Mouse (Mus musculus) spleen, adult 2 months (tissue): ENCODE measurements around the gene Mapk10. TPM values are rescaled to one million over a fixed set of nuclear protein-coding genes. Genes with fewer than 3 reads are reported as not detected.

Experiments
- DNase-seq, 2 experiments: peaks; one replicate each; pipeline versions ENCODE4 v3.0.0 to v3.0.0-alpha.2; 2012 to 2021; ENCODE audit warnings: low spot score in 2 of 2, low read depth in 1 of 2
- H3K27ac ChIP-seq: fragments of 200-500 bp; 2 replicates; pipeline ENCODE4 v1.5.1; 2012; ENCODE audit warnings: low read length, inconsistent platforms; ENCODE audit not compliant: insufficient read depth
- H3K27me3 ChIP-seq: fragments of 200-500 bp; 2 replicates; pipeline ENCODE4 v1.6.1; 2012; ENCODE audit warnings: mild to moderate bottlenecking, moderate library complexity, low read length, inconsistent platforms; ENCODE audit not compliant: control insufficient read depth, insufficient read depth
- H3K36me3 ChIP-seq: fragments of 200-500 bp; 2 replicates; pipeline ENCODE4 v1.6.1; 2012; ENCODE audit warnings: mild to moderate bottlenecking, low read length, inconsistent platforms; ENCODE audit not compliant: control insufficient read depth, insufficient read depth
- H3K4me1 ChIP-seq: fragments of 200-500 bp; 2 replicates; pipeline ENCODE4 v1.6.1; 2011; ENCODE audit warnings: inconsistent platforms; ENCODE audit not compliant: control insufficient read depth, insufficient read depth, insufficient read length
- H3K4me3 ChIP-seq: fragments of 200-500 bp; 2 replicates; pipeline ENCODE4 v1.5.1; 2011; ENCODE audit warnings: mild to moderate bottlenecking, inconsistent platforms; ENCODE audit not compliant: insufficient read depth, insufficient read length; ENCODE audit errors: extremely low read depth
- CTCF ChIP-seq: fragments of 200-500 bp; IDR thresholded peaks from 2 replicates; pipeline ENCODE4 v1.5.1; 2011; ENCODE audit warnings: mild to moderate bottlenecking, inconsistent platforms; ENCODE audit not compliant: insufficient read depth, insufficient read length, insufficient replicate concordance; ENCODE audit errors: extremely low read depth
- POLR2A ChIP-seq: fragments of 200-500 bp; IDR thresholded peaks from 2 replicates; pipeline ENCODE4 v1.6.1; 2011; ENCODE audit warnings: low read depth, low read length, inconsistent platforms
- WGBS: fragments of 180-500 bp; shearing (Covaris S2); methylation state at CpG from one replicate; pipeline ENCODE4 v1.1.7; 2018; 5-methylcytosine and 5-hydroxymethylcytosine counted together
- polyA plus RNA-seq: library from polyadenylated mRNA; depleted of rRNA; stranded (reverse); fragments of >200 nt; gene quantifications from 2 replicates; pipeline ENCODE4 v1.2.3, GENCODE M21; 2012

Gene Mapk10
- polyA plus RNA-seq, 1 experiment: 0.05 TPM

- Histone ChIP-seq H3K36me3 (no peaks in the 10 kb centered on the region), H3K4me3 (no peak overlapping the region), H3K27ac (no peak overlapping the region), H3K27me3 (no peaks in the 10 kb centered on the region), H3K4me1 (no peaks in the 10 kb centered on the region)
- TF ChIP-seq POLR2A (no peak), CTCF (no peak)
- DNase-seq: no peak
- WGBS: 87% methylated on average over 3 of the region's 3 CpGs
These were observed 39.9 kb downstream of the Mapk10 start for GRCm38 (mm10) chr5:103171207-103171606.

DNA sequence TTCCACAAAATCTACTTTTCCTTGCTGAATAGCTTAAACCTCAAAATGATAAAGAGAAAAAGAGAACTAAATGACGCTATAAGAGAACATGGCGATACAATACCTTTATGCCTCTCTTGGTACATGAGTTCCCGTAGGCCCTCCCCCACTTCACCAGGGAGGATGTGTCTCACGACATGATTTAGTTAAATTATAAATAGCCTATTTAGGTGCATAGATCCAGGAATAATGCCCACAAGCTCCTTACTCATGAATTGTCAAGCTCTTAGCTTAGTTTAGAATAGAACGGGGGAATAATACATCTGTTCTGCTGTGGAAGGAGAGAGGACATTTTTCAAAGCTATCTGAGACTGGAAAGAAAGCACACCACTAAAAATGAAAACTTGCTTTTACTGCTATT lies 43.8 kb downstream of the Mapk10 start:
- no peaks in the 10 kb centered on the region for H3K27me3 ChIP-seq
- H3K36me3 ChIP-seq: no peaks in the 10 kb centered on the region
- H3K4me3 ChIP-seq: no peak overlapping the region
- TF ChIP-seq POLR2A (no peak), CTCF (no peak)
- no peak for DNase-seq
- WGBS: 89% methylated on average over 5 of the region's 5 CpGs
- H3K4me1 ChIP-seq: no peaks in the 10 kb centered on the region
- H3K27ac ChIP-seq: no peak overlapping the region

- no peak overlapping the region for H3K27ac ChIP-seq
- DNase-seq: no peak
- no peak overlapping the region for H3K4me3 ChIP-seq
- no peaks in the 10 kb centered on the region for H3K4me1 ChIP-seq
- no peaks in the 10 kb centered on the region for H3K36me3 ChIP-seq
- WGBS: 81% methylated on average over 2 of the region's 2 CpGs
- H3K27me3 ChIP-seq: no peaks in the 10 kb centered on the region
- TF ChIP-seq CTCF (no peak), POLR2A (no peak)
These were observed 44.4 kb downstream of the Mapk10 start for GRCm38 (mm10) chr5:103166755-103167154.

- no peak for DNase-seq
- WGBS: 82% methylated on average over 3 of the region's 3 CpGs
- Histone ChIP-seq H3K4me1 (no peaks in the 10 kb centered on the region), H3K27ac (no peak overlapping the region), H3K27me3 (no peaks in the 10 kb centered on the region), H3K4me3 (no peak overlapping the region), H3K36me3 (no peaks in the 10 kb centered on the region)
- TF ChIP-seq POLR2A (no peak), CTCF (no peak)
These were observed 47.1 kb downstream of the Mapk10 start for GRCm38 (mm10) chr5:103164022-103164421.

DNA sequence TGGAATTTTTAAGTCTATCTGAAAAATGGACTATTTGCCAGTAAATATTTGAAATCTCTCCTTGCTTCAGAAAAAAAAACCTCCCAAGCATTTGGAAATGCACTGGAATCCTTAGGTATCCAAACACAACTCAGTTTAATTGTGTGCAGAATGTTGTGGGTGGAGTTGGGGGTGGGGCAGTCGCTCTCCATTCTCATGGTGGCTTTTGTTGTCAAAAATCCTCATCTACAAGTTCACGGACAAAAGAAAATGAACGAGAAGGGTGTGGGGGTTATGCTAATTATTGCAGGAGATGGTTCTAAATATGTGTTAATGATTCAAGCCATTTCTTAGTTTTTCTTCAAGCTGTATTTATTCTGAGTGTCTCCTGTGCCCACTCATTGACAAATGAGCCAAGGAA lies 49.6 kb downstream of the Mapk10 start:
- no peaks in the 10 kb centered on the region for H3K36me3 ChIP-seq
- no peak for DNase-seq
- 60% methylated on average over 3 of the region's 3 CpGs for WGBS
- no peak overlapping the region for H3K4me3 ChIP-seq
- H3K27ac ChIP-seq: no peak overlapping the region
- H3K4me1 ChIP-seq: no peaks in the 10 kb centered on the region
- no peak for TF ChIP-seq POLR2A
- no peaks in the 10 kb centered on the region for H3K27me3 ChIP-seq

GRCm38 (mm10) chr5:103161196-103161540 lies 50.0 kb downstream of the Mapk10 start:
- Histone ChIP-seq H3K27me3 (no peaks in the 10 kb centered on the region), H3K36me3 (no peaks in the 10 kb centered on the region), H3K27ac (no peak overlapping the region), H3K4me3 (no peak overlapping the region), H3K4me1 (no peaks in the 10 kb centered on the region)
- TF ChIP-seq POLR2A: no peak
- no peak for TF ChIP-seq CTCF
- 42% methylated on average over 1 of the region's 1 CpGs for WGBS
- no peak for DNase-seq

GRCm38 (mm10) chr5:103160314-103161195 lies 50.6 kb downstream of the Mapk10 start:
- Histone ChIP-seq H3K27me3 (no peaks in the 10 kb centered on the region), H3K4me3 (no peak overlapping the region), H3K27ac (no peak overlapping the region), H3K36me3 (no peaks in the 10 kb centered on the region), H3K4me1 (no peaks in the 10 kb centered on the region)
- DNase-seq: no peak
- WGBS: 74% methylated on average over 8 of the region's 8 CpGs
- no peak for TF ChIP-seq CTCF
- TF ChIP-seq POLR2A: no peak
